Mouse (Mus musculus): Measurements from ENCODE around the gene Pip5k1b. TPM values are rescaled to one million over a fixed set of nuclear protein-coding genes. Genes with fewer than 3 reads are reported as not detected.

The Pip5k1b gene
- polyA plus RNA-seq, 1 experiment: 23.3 TPM

DNA sequence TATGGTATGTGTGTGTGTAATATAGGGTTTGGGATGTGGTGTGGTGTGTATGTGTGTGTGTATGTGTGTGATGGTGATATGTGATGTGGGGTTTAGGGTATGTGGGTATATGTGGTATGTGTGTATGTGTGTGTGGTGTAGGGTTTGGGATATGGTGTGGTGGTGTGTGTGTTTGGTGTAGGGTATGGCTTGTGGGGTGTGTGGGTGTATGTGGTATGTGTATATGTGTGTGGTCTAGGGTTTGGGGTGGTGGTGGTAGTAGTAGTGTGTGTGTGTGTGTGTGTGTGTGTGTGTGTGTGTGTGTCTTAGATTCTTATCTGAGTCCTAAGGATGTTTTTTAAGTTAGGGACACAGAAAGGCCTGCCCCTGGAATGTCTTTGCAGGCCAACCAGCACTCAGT lies 37.3 kb downstream of the Pip5k1b start:
- TF ChIP-seq CTCF (IDR thresholded peaks at IDR 0.05; ENCODE audit: extremely low read depth, insufficient read length, insufficient replicate concordance, low read depth, low read length) (no peak), POLR2A (IDR thresholded peaks at IDR 0.05; ENCODE audit: low read depth, low read length) (no peak)
- Histone ChIP-seq H3K4me1 (ENCODE audit: control insufficient read depth, insufficient read depth, insufficient read length, low read length) (peaks cover 41% of the 10 kb centered on the region), H3K36me3 (ENCODE audit: control insufficient read depth, insufficient read depth, low read length) (no peaks in the 10 kb centered on the region), H3K4me3 (ENCODE audit: low read depth, low read length) (no peak overlapping the region), H3K27ac (ENCODE audit: insufficient read depth, low read depth, low read length) (no peak overlapping the region), H3K27me3 (ENCODE audit: control insufficient read depth, insufficient read depth, low read length) (no peaks in the 10 kb centered on the region)

DNA sequence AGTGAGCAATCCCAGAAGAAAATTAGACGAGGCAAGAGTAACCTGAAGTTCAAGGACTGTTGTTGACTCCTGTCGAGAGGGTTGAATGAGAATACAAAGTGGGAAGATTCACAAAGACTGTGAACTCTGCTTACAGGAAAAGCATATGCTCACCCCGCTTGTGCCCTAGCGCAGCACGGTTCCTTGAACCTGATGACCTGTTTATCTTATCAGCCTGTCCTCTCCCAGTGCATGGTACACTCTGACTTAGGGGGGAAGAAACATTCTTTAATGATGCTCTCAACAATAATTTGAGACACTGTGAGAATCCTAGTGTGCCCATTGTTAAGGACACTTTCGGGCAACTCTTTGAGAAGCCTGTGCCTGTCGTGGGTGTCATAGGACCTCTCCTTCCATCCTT lies 38.6 kb downstream of the Pip5k1b start:
- Histone ChIP-seq H3K27me3 (ENCODE audit: control insufficient read depth, insufficient read depth, low read length) (no peaks in the 10 kb centered on the region), H3K4me1 (ENCODE audit: control insufficient read depth, insufficient read depth, insufficient read length, low read length) (peaks cover 47% of the 10 kb centered on the region), H3K27ac (ENCODE audit: insufficient read depth, low read depth, low read length) (peak overlapping the region; percentile 56), H3K4me3 (ENCODE audit: low read depth, low read length) (no peak overlapping the region), H3K36me3 (ENCODE audit: control insufficient read depth, insufficient read depth, low read length) (no peaks in the 10 kb centered on the region)
- 22% methylated on average over 7 of the region's 7 CpGs for WGBS
- TF ChIP-seq POLR2A (IDR thresholded peaks at IDR 0.05; ENCODE audit: low read depth, low read length) (no peak), CTCF (IDR thresholded peaks at IDR 0.05; ENCODE audit: extremely low read depth, insufficient read length, insufficient replicate concordance, low read depth, low read length) (no peak)

- H3K27me3 ChIP-seq (ENCODE audit: control insufficient read depth, insufficient read depth, low read length): no peaks in the 10 kb centered on the region
- no peak overlapping the region for H3K4me3 ChIP-seq (ENCODE audit: low read depth, low read length)
- H3K4me1 ChIP-seq (ENCODE audit: control insufficient read depth, insufficient read depth, insufficient read length, low read length): peaks cover 38% of the 10 kb centered on the region
- no peaks in the 10 kb centered on the region for H3K36me3 ChIP-seq (ENCODE audit: control insufficient read depth, insufficient read depth, low read length)
- TF ChIP-seq CTCF (IDR thresholded peaks at IDR 0.05; ENCODE audit: extremely low read depth, insufficient read length, insufficient replicate concordance, low read depth, low read length) (no peak), POLR2A (IDR thresholded peaks at IDR 0.05; ENCODE audit: low read depth, low read length) (no peak)
- WGBS: 50% methylated on average over 3 of the region's 3 CpGs
- peak overlapping the region; percentile 32; the same call in 1 of the 2 replicates for H3K27ac ChIP-seq (ENCODE audit: insufficient read depth, low read depth, low read length)
Measured at GRCm38 (mm10) chr19:24515941-24516340, 39.7 kb downstream of the Pip5k1b start.

DNA sequence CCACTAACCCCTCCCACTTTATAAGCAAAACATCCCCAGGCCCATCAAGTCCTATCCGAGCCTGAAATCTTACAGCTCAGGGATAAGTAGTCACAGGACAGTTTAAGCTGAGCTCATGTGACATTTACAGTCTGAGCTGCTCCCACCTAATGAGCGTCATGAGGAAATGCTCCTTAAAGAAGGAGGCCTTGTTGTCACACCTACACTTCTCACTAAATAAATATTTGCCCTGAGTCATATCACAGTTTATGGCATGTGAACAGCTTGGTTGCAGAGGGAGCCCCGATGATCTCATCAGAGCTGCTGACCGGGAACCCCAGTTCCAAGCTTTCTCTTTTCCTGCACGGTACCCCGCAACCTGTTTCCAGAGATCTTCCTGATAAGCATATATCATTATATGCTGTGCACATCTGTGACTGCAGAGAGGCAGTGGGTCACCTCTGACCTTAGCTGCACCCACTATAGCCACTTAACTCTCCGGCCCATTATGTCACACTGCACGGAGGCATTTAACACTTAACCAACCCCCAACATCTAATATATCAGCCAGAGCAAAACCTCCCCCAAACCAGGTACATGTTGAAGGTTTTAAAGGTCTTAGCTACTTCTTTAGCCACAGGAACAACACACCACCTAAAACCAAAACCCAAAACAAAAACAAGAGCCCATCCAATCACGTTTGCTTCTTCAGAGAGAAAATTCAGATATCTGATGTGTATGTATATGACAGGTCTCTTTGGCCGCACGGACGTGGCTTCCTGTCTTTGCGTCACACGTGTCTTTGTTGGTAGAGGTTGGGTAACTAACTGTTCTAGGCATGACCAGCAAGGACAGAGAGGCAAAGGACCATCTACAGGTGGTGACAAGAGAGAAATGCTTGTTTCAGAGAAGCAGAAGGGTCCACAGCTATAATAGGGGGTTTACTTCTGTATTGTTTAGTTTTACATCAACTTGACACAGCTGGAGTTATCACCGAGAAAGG lies 40.7 kb downstream of the Pip5k1b start:
- peak overlapping the region; percentile 78 for H3K27ac ChIP-seq (ENCODE audit: insufficient read depth, low read depth, low read length)
- H3K36me3 ChIP-seq (ENCODE audit: control insufficient read depth, insufficient read depth, low read length): no peaks in the 10 kb centered on the region
- WGBS: 29% methylated on average over 15 of the region's 15 CpGs
- H3K27me3 ChIP-seq (ENCODE audit: control insufficient read depth, insufficient read depth, low read length): no peaks in the 10 kb centered on the region
- H3K4me1 ChIP-seq (ENCODE audit: control insufficient read depth, insufficient read depth, insufficient read length, low read length): peaks cover 31% of the 10 kb centered on the region
- H3K4me3 ChIP-seq (ENCODE audit: low read depth, low read length): no peak overlapping the region; the same call in 1 of the 2 replicates
- TF ChIP-seq POLR2A (IDR thresholded peaks at IDR 0.05; ENCODE audit: low read depth, low read length) (no peak), CTCF (IDR thresholded peaks at IDR 0.05; ENCODE audit: extremely low read depth, insufficient read length, insufficient replicate concordance, low read depth, low read length) (no peak)

GRCm38 (mm10) chr19:24513105-24513843 lies 42.4 kb downstream of the Pip5k1b start:
- peaks cover 28% of the 10 kb centered on the region for H3K4me1 ChIP-seq (ENCODE audit: control insufficient read depth, insufficient read depth, insufficient read length, low read length)
- H3K36me3 ChIP-seq (ENCODE audit: control insufficient read depth, insufficient read depth, low read length): no peaks in the 10 kb centered on the region
- TF ChIP-seq POLR2A (IDR thresholded peaks at IDR 0.05; ENCODE audit: low read depth, low read length): no peak
- no peak for TF ChIP-seq CTCF (IDR thresholded peaks at IDR 0.05; ENCODE audit: extremely low read depth, insufficient read length, insufficient replicate concordance, low read depth, low read length)
- H3K27ac ChIP-seq (ENCODE audit: insufficient read depth, low read depth, low read length): peak overlapping the region; percentile 55
- WGBS: 35% methylated on average over 20 of the region's 20 CpGs
- no peak overlapping the region for H3K4me3 ChIP-seq (ENCODE audit: low read depth, low read length)
- no peaks in the 10 kb centered on the region for H3K27me3 ChIP-seq (ENCODE audit: control insufficient read depth, insufficient read depth, low read length)

DNA sequence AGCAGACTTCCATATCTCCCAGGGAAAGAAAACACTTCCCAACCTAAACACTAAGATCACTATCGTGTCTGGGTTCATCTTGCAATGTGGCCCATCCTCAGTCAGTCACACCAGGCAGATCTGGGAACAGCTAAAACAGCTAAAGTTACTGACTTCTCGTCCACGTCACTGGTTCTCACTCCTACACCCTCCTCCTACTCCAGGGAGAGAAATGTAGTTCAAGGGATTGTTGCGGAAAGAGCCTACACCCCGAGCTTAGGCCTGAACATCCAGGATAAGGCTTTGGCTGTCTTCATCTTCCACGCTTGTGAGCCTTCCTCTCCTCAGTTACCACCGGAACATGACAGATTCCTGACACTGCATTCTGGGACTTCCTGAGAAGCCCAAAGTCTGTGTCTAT lies 43.7 kb downstream of the Pip5k1b start:
- Histone ChIP-seq H3K36me3 (ENCODE audit: control insufficient read depth, insufficient read depth, low read length) (no peaks in the 10 kb centered on the region), H3K4me1 (ENCODE audit: control insufficient read depth, insufficient read depth, insufficient read length, low read length) (peaks cover 24% of the 10 kb centered on the region), H3K27me3 (ENCODE audit: control insufficient read depth, insufficient read depth, low read length) (no peaks in the 10 kb centered on the region), H3K27ac (ENCODE audit: insufficient read depth, low read depth, low read length) (no peak overlapping the region), H3K4me3 (ENCODE audit: low read depth, low read length) (no peak overlapping the region)
- whole genome bisulfite sequencing: 95% methylated on average over 7 of the region's 7 CpGs
- TF ChIP-seq POLR2A (IDR thresholded peaks at IDR 0.05; ENCODE audit: low read depth, low read length) (no peak), CTCF (IDR thresholded peaks at IDR 0.05; ENCODE audit: extremely low read depth, insufficient read length, insufficient replicate concordance, low read depth, low read length) (no peak)

- no peaks in the 10 kb centered on the region for H3K36me3 ChIP-seq (ENCODE audit: control insufficient read depth, insufficient read depth, low read length)
- WGBS: 35% methylated on average over 6 of the region's 6 CpGs
- no peak overlapping the region for H3K27ac ChIP-seq (ENCODE audit: insufficient read depth, low read depth, low read length)
- H3K4me1 ChIP-seq (ENCODE audit: control insufficient read depth, insufficient read depth, insufficient read length, low read length): peaks cover 17% of the 10 kb centered on the region
- no peak for TF ChIP-seq CTCF (IDR thresholded peaks at IDR 0.05; ENCODE audit: extremely low read depth, insufficient read length, insufficient replicate concordance, low read depth, low read length)
- TF ChIP-seq POLR2A (IDR thresholded peaks at IDR 0.05; ENCODE audit: low read depth, low read length): no peak
- no peaks in the 10 kb centered on the region for H3K27me3 ChIP-seq (ENCODE audit: control insufficient read depth, insufficient read depth, low read length)
- H3K4me3 ChIP-seq (ENCODE audit: low read depth, low read length): no peak overlapping the region
Measured at GRCm38 (mm10) chr19:24509391-24509790, 46.3 kb downstream of the Pip5k1b start.

Data from small intestine, adult 2 months (tissue).